Mouse (Mus musculus) kidney, postnatal 25 days (tissue): ENCODE measurements around the gene Dock7.
A peak's percentile ranks its signal among the peaks of the same experiment; 100 is the strongest.

Source experiments
- DNase-seq, 2 experiments: peaks; one replicate each; pipeline ENCODE4 v3.0.0; 2021; ENCODE audit warnings: mixed read lengths in 2 of 2

Gene Dock7

GRCm38 (mm10) chr4:99120211-99121122, at the start of gene Dock7:
Gene Dock7 (minus strand): TSS chr4:99120915.
- peak; percentile 88 to 94 for DNase-seq

- no peak for DNase-seq
These were observed 48.2 kb upstream of the Dock7 start for GRCm38 (mm10) chr4:99168869-99169268.

GRCm38 (mm10) chr4:99163547-99163946, 42.8 kb upstream of the Dock7 start:
- DNase-seq: no peak

GRCm38 (mm10) chr4:99163001-99163400, 42.3 kb upstream of the Dock7 start:
- no peak for DNase-seq

GRCm38 (mm10) chr4:99161457-99161971, 40.8 kb upstream of the Dock7 start:
- DNase-seq: no peak

GRCm38 (mm10) chr4:99160899-99161298, 40.2 kb upstream of the Dock7 start:
- DNase-seq: no peak

- no peak for DNase-seq
These were observed 39.7 kb upstream of the Dock7 start for GRCm38 (mm10) chr4:99160414-99160813.

GRCm38 (mm10) chr4:99158495-99158894, 37.8 kb upstream of the Dock7 start:
- DNase-seq: no peak

- DNase-seq: no peak
These were observed 36.1 kb upstream of the Dock7 start for GRCm38 (mm10) chr4:99156641-99157307.

- DNase-seq: peak; percentile 14 to 52
These were observed 31.3 kb upstream of the Dock7 start for GRCm38 (mm10) chr4:99151885-99152558.

GRCm38 (mm10) chr4:99151434-99151833, 30.7 kb upstream of the Dock7 start:
- DNase-seq: no peak

- no peak for DNase-seq
These were observed 22.6 kb upstream of the Dock7 start for GRCm38 (mm10) chr4:99143323-99143722.

GRCm38 (mm10) chr4:99141578-99141977, 20.9 kb upstream of the Dock7 start:
- DNase-seq: peak; percentile 34 to 76

GRCm38 (mm10) chr4:99141171-99141570, 20.5 kb upstream of the Dock7 start:
- DNase-seq: no peak

- peak; percentile 13 to 38 for DNase-seq
These were observed 17.4 kb upstream of the Dock7 start for GRCm38 (mm10) chr4:99137986-99138641.

GRCm38 (mm10) chr4:99134522-99134921, 13.8 kb upstream of the Dock7 start:
- DNase-seq: no peak

- DNase-seq: no peak
These were observed 12.6 kb upstream of the Dock7 start for GRCm38 (mm10) chr4:99133326-99133725.

- no peak for DNase-seq
These were observed 12.0 kb upstream of the Dock7 start for GRCm38 (mm10) chr4:99132686-99133085.

GRCm38 (mm10) chr4:99131227-99131653, 10.5 kb upstream of the Dock7 start:
- no peak for DNase-seq

- DNase-seq: no peak
These were observed 2.8 kb upstream of the Dock7 start for GRCm38 (mm10) chr4:99123546-99123945.

- no peak for DNase-seq
These were observed 2.1 kb upstream of the Dock7 start for GRCm38 (mm10) chr4:99122786-99123185.

GRCm38 (mm10) chr4:99122047-99122446, 1.3 kb upstream of the Dock7 start:
- DNase-seq: no peak
